Mouse (Mus musculus): ENCODE results near the gene Armc12. TPM values are rescaled to one million over a fixed set of nuclear protein-coding genes. Genes with fewer than 3 reads are reported as not detected.

The Armc12 gene
- total and polyA plus RNA-seq, 3 experiments, result 0.33 TPM; not detected in 2

- H3K79me2 ChIP-seq (replicated peaks; ENCODE audit: control insufficient read depth, insufficient read depth, low read length), result no peaks in the 10 kb centered on the region
- peak overlapping the region; percentile 96 for H3K27ac ChIP-seq
- TF ChIP-seq POLR2A (IDR thresholded peaks at IDR 0.05; ENCODE audit: insufficient read depth, low read depth, low read length) (peak; percentile 99), EP300 (IDR thresholded peaks at IDR 0.05; ENCODE audit: insufficient read depth, low read depth, low read length) (peak; percentile 91), CTCF (IDR thresholded peaks at IDR 0.05) (no peak)
- peaks cover 15% of the 10 kb centered on the region for H3K4me1 ChIP-seq (ENCODE audit: control insufficient read depth, insufficient read depth, low read length)
- peak overlapping the region; percentile 83 for H3K9ac ChIP-seq (ENCODE audit: low read depth, low read length)
- H3K4me3 ChIP-seq, result peak overlapping the region; percentile 79
- no peaks in the 10 kb centered on the region for H3K27me3 ChIP-seq (ENCODE audit: control insufficient read depth, insufficient read depth, low read length)
- H3K36me3 ChIP-seq (ENCODE audit: control insufficient read depth, insufficient read depth, low read length), result no peaks in the 10 kb centered on the region
- peak; percentile 96 to 97 for DNase-seq
- intact Hi-C loops (cut with DNase I), result loop anchor here (1.0 to 10.0 kb wide), 3 partner anchors 58 to 318 kb away; partner anchors contain the start of gene Def6
- WGBS, result under 1% methylated on average over 64 of the region's 66 CpGs
Measured at GRCm38 (mm10) chr17:28522623-28523354, 7.8 kb upstream of the Armc12 start.

- H3K4me1 ChIP-seq (ENCODE audit: control insufficient read depth, insufficient read depth, low read length), result peaks cover 16% of the 10 kb centered on the region
- H3K79me2 ChIP-seq (replicated peaks; ENCODE audit: control insufficient read depth, insufficient read depth, low read length), result no peaks in the 10 kb centered on the region
- H3K27me3 ChIP-seq (ENCODE audit: control insufficient read depth, insufficient read depth, low read length), result no peaks in the 10 kb centered on the region
- 18% methylated on average over 28 of the region's 28 CpGs for WGBS
- peak overlapping the region; percentile 79 for H3K4me3 ChIP-seq
- intact Hi-C loops (cut with DNase I), result loop anchor here (1.0 to 10.0 kb wide), 4 partner anchors 39 to 319 kb away; partner anchors contain the start of gene Def6
- TF ChIP-seq CTCF (IDR thresholded peaks at IDR 0.05), result no peak
- no peak; the same call in 1 of the 2 replicates for TF ChIP-seq POLR2A (IDR thresholded peaks at IDR 0.05; ENCODE audit: insufficient read depth, low read depth, low read length)
- no peak for TF ChIP-seq EP300 (IDR thresholded peaks at IDR 0.05; ENCODE audit: insufficient read depth, low read depth, low read length)
- H3K27ac ChIP-seq, result peak overlapping the region; percentile 96
- peak overlapping the region; percentile 83 for H3K9ac ChIP-seq (ENCODE audit: low read depth, low read length)
- no peaks in the 10 kb centered on the region for H3K36me3 ChIP-seq (ENCODE audit: control insufficient read depth, insufficient read depth, low read length)
- DNase-seq, result no peak
Measured at GRCm38 (mm10) chr17:28523355-28524008, 7.1 kb upstream of the Armc12 start.

DNA sequence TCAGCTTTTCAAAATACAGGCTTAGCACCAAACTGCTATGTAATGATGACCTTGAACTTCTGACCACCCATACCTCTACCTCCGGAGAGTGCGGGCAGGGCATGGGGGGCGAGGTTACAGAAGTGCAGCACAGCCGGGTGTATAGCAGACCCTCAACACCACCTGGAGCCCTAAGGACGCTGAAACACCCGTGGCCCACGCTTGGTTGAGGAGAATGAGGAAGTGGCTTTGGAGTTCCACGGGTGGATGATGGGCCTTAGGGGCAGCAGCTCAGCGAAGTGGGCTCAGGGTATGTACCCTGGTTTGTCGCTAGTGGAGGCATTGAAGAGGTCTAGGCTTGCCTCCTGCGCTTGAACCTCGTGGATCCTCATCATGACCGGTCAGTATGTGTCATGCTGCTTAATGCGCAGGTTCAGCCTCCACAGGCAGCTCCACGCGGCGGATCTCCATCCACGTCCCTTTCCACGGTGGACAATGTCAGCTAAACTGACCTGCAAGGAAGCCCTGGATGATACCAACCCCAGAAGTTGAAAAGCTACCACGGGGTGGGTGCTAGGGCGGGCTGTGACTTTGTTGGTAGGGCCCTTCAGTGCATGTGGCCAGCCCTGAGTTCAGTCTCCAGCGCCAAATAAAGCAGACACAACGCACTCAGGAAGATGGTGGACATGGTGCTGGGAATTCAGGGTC, 6.5 kb upstream of the Armc12 start:
- H3K4me1 ChIP-seq (ENCODE audit: control insufficient read depth, insufficient read depth, low read length), result peaks cover 13% of the 10 kb centered on the region
- no peak overlapping the region for H3K4me3 ChIP-seq
- H3K36me3 ChIP-seq (ENCODE audit: control insufficient read depth, insufficient read depth, low read length), result no peaks in the 10 kb centered on the region
- peak; percentile 51 to 53 for DNase-seq
- H3K9ac ChIP-seq (ENCODE audit: low read depth, low read length), result no peak overlapping the region
- H3K27me3 ChIP-seq (ENCODE audit: control insufficient read depth, insufficient read depth, low read length), result no peaks in the 10 kb centered on the region
- H3K27ac ChIP-seq, result peak overlapping the region; percentile 96; the same call in 1 of the 2 replicates
- WGBS, result 90% methylated on average over 23 of the region's 23 CpGs
- intact Hi-C loops (cut with DNase I), result loop anchor here (2.0 to 10.0 kb wide), 3 partner anchors 39 to 319 kb away; partner anchors contain the start of gene Def6
- H3K79me2 ChIP-seq (replicated peaks; ENCODE audit: control insufficient read depth, insufficient read depth, low read length), result no peaks in the 10 kb centered on the region
- 0 out of 2 replicates have a peak, but pooled peaks have one; percentile 11 for TF ChIP-seq POLR2A (IDR thresholded peaks at IDR 0.05; ENCODE audit: insufficient read depth, low read depth, low read length)
- no peak for TF ChIP-seq CTCF (IDR thresholded peaks at IDR 0.05)

DNA sequence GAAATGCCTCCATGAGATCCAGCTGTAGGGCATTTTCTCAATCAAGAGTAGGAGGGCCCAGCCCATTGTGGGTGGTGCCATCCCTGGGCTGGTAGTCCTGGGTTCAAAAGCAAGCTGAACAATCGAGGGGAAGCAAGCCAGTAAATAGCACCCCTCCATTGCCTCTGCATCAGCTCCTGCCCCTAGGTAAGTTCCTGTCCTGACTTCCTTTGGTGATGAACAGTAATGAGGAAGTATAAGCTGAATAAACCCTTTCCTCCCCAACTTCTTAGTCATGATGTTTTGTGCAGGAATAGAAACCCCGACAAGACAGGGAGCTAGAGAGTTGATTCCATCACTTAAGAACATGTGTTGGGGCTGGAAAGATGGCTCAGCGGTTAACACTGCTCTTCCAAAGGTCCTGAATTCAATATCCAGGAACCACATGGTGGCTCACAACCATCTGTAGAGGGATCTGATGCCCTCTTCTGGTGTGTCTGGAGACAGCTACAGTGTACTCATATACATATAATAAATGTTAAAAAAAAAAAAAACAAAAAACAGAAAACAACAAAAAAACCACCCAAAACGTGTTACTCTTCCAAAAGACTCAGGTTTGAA, 5.7 kb upstream of the Armc12 start:
- Histone ChIP-seq H3K9ac (ENCODE audit: low read depth, low read length) (no peak overlapping the region), H3K27me3 (ENCODE audit: control insufficient read depth, insufficient read depth, low read length) (no peaks in the 10 kb centered on the region), H3K27ac (no peak overlapping the region), H3K4me1 (ENCODE audit: control insufficient read depth, insufficient read depth, low read length) (peaks cover 11% of the 10 kb centered on the region), H3K79me2 (replicated peaks; ENCODE audit: control insufficient read depth, insufficient read depth, low read length) (no peaks in the 10 kb centered on the region), H3K36me3 (ENCODE audit: control insufficient read depth, insufficient read depth, low read length) (no peaks in the 10 kb centered on the region), H3K4me3 (no peak overlapping the region)
- no peak for TF ChIP-seq EP300 (IDR thresholded peaks at IDR 0.05; ENCODE audit: insufficient read depth, low read depth, low read length)
- peak; percentile 45 for TF ChIP-seq CTCF (IDR thresholded peaks at IDR 0.05)
- TF ChIP-seq POLR2A (IDR thresholded peaks at IDR 0.05; ENCODE audit: insufficient read depth, low read depth, low read length), result no peak
- DNase-seq, result peak in 1 of 2 experiments; percentile 20
- 63% methylated on average over 4 of the region's 4 CpGs for whole genome bisulfite sequencing
- intact Hi-C loops (cut with DNase I), result loop anchor here (2.0 to 10.0 kb wide), 4 partner anchors 40 to 320 kb away; partner anchors contain the start of genes Def6 and Rpl10a

GRCm38 (mm10) chr17:28527184-28528042, 3.2 kb upstream of the Armc12 start:
- intact Hi-C loops (cut with DNase I), result loop anchor here (1.0 to 10.0 kb wide), 5 partner anchors 63 to 323 kb away; partner anchors contain the start of genes Def6 and Rpl10a
- no peak overlapping the region for H3K4me3 ChIP-seq
- H3K36me3 ChIP-seq (ENCODE audit: control insufficient read depth, insufficient read depth, low read length), result no peaks in the 10 kb centered on the region
- H3K79me2 ChIP-seq (replicated peaks; ENCODE audit: control insufficient read depth, insufficient read depth, low read length), result no peaks in the 10 kb centered on the region
- H3K27me3 ChIP-seq (ENCODE audit: control insufficient read depth, insufficient read depth, low read length), result no peaks in the 10 kb centered on the region
- H3K9ac ChIP-seq (ENCODE audit: low read depth, low read length), result peak overlapping the region; percentile 27
- WGBS, result 33% methylated on average over 12 of the region's 12 CpGs
- TF ChIP-seq EP300 (IDR thresholded peaks at IDR 0.05; ENCODE audit: insufficient read depth, low read depth, low read length) (no peak), POLR2A (IDR thresholded peaks at IDR 0.05; ENCODE audit: insufficient read depth, low read depth, low read length) (no peak), CTCF (IDR thresholded peaks at IDR 0.05) (no peak)
- peaks cover 7% of the 10 kb centered on the region for H3K4me1 ChIP-seq (ENCODE audit: control insufficient read depth, insufficient read depth, low read length)
- no peak for DNase-seq
- H3K27ac ChIP-seq, result no peak overlapping the region

Data from heart, adult 2 months (tissue).